Mouse (Mus musculus): ENCODE measurements around the gene Dio3.

GRCm38 (mm10) chr12:110276034-110276433 is 2.8 kb upstream of the Dio3 start:
- TF ChIP-seq CTCF (IDR thresholded peaks at IDR 0.05; ENCODE audit: borderline replicate concordance, control insufficient read depth, extremely low read depth, insufficient read depth, low read length, poor library complexity), result no peak
- no peak for TF ChIP-seq POLR2A (IDR thresholded peaks at IDR 0.05; ENCODE audit: control insufficient read depth, extremely low read depth, insufficient read depth, low read length, poor library complexity)

Data from thymus, adult 2 months (tissue).